Comparison of ENCODE assay signal across 9 mouse cellular contexts in the genomic region with DNA sequence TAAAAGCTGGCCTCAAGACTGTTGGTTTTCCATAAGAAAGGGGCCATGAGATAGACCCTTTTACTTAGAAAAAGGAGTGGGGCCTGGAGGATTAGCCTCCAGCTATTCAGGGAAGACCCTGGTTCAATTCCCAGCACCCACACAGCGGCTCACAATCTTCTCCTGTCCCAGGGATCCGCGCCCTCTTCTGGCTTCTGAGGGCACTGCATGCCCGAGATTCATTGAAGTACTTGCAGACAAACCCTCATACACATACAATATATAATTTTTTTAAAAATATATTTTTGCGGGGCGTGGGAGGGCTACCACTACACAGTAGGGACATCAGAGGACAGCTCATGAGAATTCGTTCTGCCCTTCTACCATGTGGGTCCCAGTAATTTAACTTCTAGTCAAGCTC. TPM values are rescaled to one million over a fixed set of nuclear protein-coding genes. Genes with fewer than 3 reads are reported as not detected.
DNase-seq lines count a peak whose midpoint lies in the region; ATAC-seq and TF ChIP-seq lines count a peak whose summit lies in the region.
"Had no signal": no experiment of that assay in that cellular context is flagged by ENCODE, and none has a peak within 500 bp of the region (broad histone marks: within the 10 kb centered on the region; RNA-seq: fewer than 3 reads in every experiment).

No protein-coding gene starts in this region.

- no peak overlapping the region for H3K27ac ChIP-seq in forebrain, embryonic 14.5 days (ENCODE audit: low read depth, low read length)
- H3K27ac ChIP-seq in forebrain, embryonic 15.5 days (replicated peaks) = no peak overlapping the region
- H3K27ac ChIP-seq in midbrain, postnatal 0 days (ENCODE audit: low read depth, low read length) = no peak overlapping the region
- no peak overlapping the region for H3K27ac ChIP-seq in midbrain, embryonic 13.5 days
- H3K27ac ChIP-seq in embryonic facial prominence, embryonic 11.5 days (replicated peaks; ENCODE audit: low read depth, low read length) = no peak overlapping the region
- H3K27ac ChIP-seq in small intestine, adult 2 months (ENCODE audit: insufficient read depth, low read depth, low read length) = no peak overlapping the region

- no peak overlapping the region for H3K4me3 ChIP-seq in forebrain, embryonic 14.5 days (ENCODE audit: low read depth, low read length)
- no peak overlapping the region for H3K4me3 ChIP-seq in forebrain, embryonic 15.5 days
- no peak overlapping the region for H3K4me3 ChIP-seq in midbrain, postnatal 0 days (ENCODE audit: low read depth, low read length)
- H3K4me3 ChIP-seq in midbrain, embryonic 13.5 days (replicated peaks) = no peak overlapping the region
- no peak overlapping the region for H3K4me3 ChIP-seq in embryonic facial prominence, embryonic 11.5 days (ENCODE audit: low read depth, low read length)
- no peak overlapping the region for H3K4me3 ChIP-seq in small intestine, adult 2 months (ENCODE audit: low read depth, low read length)

- peaks cover 48% of the 10 kb centered on the region for H3K36me3 ChIP-seq in forebrain, embryonic 14.5 days (ENCODE audit: control insufficient read depth, insufficient read depth, low read length)
- H3K36me3 ChIP-seq in forebrain, embryonic 15.5 days = peaks cover 38% of the 10 kb centered on the region
- peaks cover 23% of the 10 kb centered on the region for H3K36me3 ChIP-seq in midbrain, postnatal 0 days (ENCODE audit: insufficient read depth, low read length)
- peaks cover 51% of the 10 kb centered on the region for H3K36me3 ChIP-seq in midbrain, embryonic 13.5 days
- no peaks in the 10 kb centered on the region for H3K36me3 ChIP-seq in embryonic facial prominence, embryonic 11.5 days (replicated peaks; ENCODE audit: control insufficient read depth, insufficient read depth, low read depth, low read length)
- no peaks in the 10 kb centered on the region for H3K36me3 ChIP-seq in small intestine, adult 2 months (ENCODE audit: control insufficient read depth, insufficient read depth, low read length)

- no peak for TF ChIP-seq POLR2A in small intestine, adult 2 months (IDR thresholded peaks at IDR 0.05; ENCODE audit: low read depth, low read length)

- 37% methylated on average over 7 of the region's 7 CpGs for WGBS in forebrain, embryonic 14.5 days
- 45% methylated on average over 7 of the region's 7 CpGs for WGBS in forebrain, embryonic 15.5 days
- WGBS in midbrain, postnatal 0 days = 41% methylated on average over 7 of the region's 7 CpGs
- WGBS in midbrain, embryonic 13.5 days = 37% methylated on average over 7 of the region's 7 CpGs
- 17% methylated on average over 7 of the region's 7 CpGs for WGBS in embryonic facial prominence, embryonic 11.5 days
- WGBS in small intestine, adult 2 months = 37% methylated on average over 7 of the region's 7 CpGs

- H3K9ac ChIP-seq in forebrain, embryonic 14.5 days (ENCODE audit: low read length) = no peak overlapping the region
- H3K9ac ChIP-seq in forebrain, embryonic 15.5 days (replicated peaks) = no peak overlapping the region
- H3K9ac ChIP-seq in midbrain, postnatal 0 days (replicated peaks; ENCODE audit: low read length, poor library complexity, severe bottlenecking) = no peak overlapping the region
- no peak overlapping the region for H3K9ac ChIP-seq in midbrain, embryonic 13.5 days (replicated peaks)
- no peak overlapping the region for H3K9ac ChIP-seq in embryonic facial prominence, embryonic 11.5 days (replicated peaks; ENCODE audit: low read length)

- H3K4me2 ChIP-seq in forebrain, embryonic 14.5 days (ENCODE audit: low read length) = no peak overlapping the region
- H3K4me2 ChIP-seq in forebrain, embryonic 15.5 days (replicated peaks) = no peak overlapping the region
- no peak overlapping the region for H3K4me2 ChIP-seq in midbrain, postnatal 0 days (ENCODE audit: low read depth, low read length, poor library complexity, severe bottlenecking)
- H3K4me2 ChIP-seq in midbrain, embryonic 13.5 days (replicated peaks) = no peak overlapping the region
- no peak overlapping the region for H3K4me2 ChIP-seq in embryonic facial prominence, embryonic 11.5 days (ENCODE audit: low read depth, low read length)

- peak; percentile 29 for DNase-seq in forebrain, embryonic 14.5 days (ENCODE audit: low spot score)
- peak; percentile 48 for DNase-seq in midbrain, postnatal 0 days (ENCODE audit: low spot score)
- peak; percentile 56 for DNase-seq in embryonic facial prominence, embryonic 11.5 days (ENCODE audit: low spot score)
- DNase-seq in urinary bladder, postnatal 14 days (ENCODE audit: low spot score) = no peak

- no peak for ATAC-seq in forebrain, embryonic 14.5 days
- no peak for ATAC-seq in forebrain, embryonic 15.5 days (replicated peaks)
- ATAC-seq in midbrain, postnatal 0 days (ENCODE audit: low FRiP score) = no peak
- ATAC-seq in midbrain, embryonic 13.5 days = no peak
- no peak for ATAC-seq in embryonic facial prominence, embryonic 11.5 days (replicated peaks; ENCODE audit: insufficient number of reproducible peaks, low FRiP score, low TSS enrichment, low read depth)
- ATAC-seq in megakaryocyte, adult 5-6 weeks (ENCODE audit: poor library complexity, severe bottlenecking) = no peak

- no peaks in the 10 kb centered on the region for H3K9me3 ChIP-seq in forebrain, embryonic 14.5 days (replicated peaks; ENCODE audit: control insufficient read depth, low read length)
- H3K9me3 ChIP-seq in forebrain, embryonic 15.5 days = no peaks in the 10 kb centered on the region
- no peaks in the 10 kb centered on the region for H3K9me3 ChIP-seq in midbrain, postnatal 0 days (ENCODE audit: low read length)
- no peaks in the 10 kb centered on the region for H3K9me3 ChIP-seq in midbrain, embryonic 13.5 days
- no peaks in the 10 kb centered on the region for H3K9me3 ChIP-seq in embryonic facial prominence, embryonic 11.5 days (replicated peaks; ENCODE audit: control insufficient read depth, low read length)

- peak; percentile 62 for TF ChIP-seq CTCF in midbrain, postnatal 0 days (IDR thresholded peaks at IDR 0.05)
- peak; percentile 46; the same call in 1 of the 2 replicates for TF ChIP-seq CTCF in small intestine, adult 2 months (IDR thresholded peaks at IDR 0.05; ENCODE audit: extremely low read depth, insufficient read length, insufficient replicate concordance, low read depth, low read length)

- H3K27me3 ChIP-seq in forebrain, embryonic 14.5 days (replicated peaks; ENCODE audit: control insufficient read depth, insufficient read depth, low read length) = no peaks in the 10 kb centered on the region
- no peaks in the 10 kb centered on the region for H3K27me3 ChIP-seq in forebrain, embryonic 15.5 days
- H3K27me3 ChIP-seq in midbrain, postnatal 0 days (ENCODE audit: insufficient read depth, low read length) = no peaks in the 10 kb centered on the region
- H3K27me3 ChIP-seq in midbrain, embryonic 13.5 days = peaks cover 4% of the 10 kb centered on the region; the same call in 1 of the 2 replicates
- H3K27me3 ChIP-seq in embryonic facial prominence, embryonic 11.5 days (ENCODE audit: control insufficient read depth, insufficient read depth, low read length) = peaks cover 23% of the 10 kb centered on the region
- peaks cover 28% of the 10 kb centered on the region for H3K27me3 ChIP-seq in small intestine, adult 2 months (ENCODE audit: control insufficient read depth, insufficient read depth, low read length)

- peaks cover 18% of the 10 kb centered on the region for H3K4me1 ChIP-seq in forebrain, embryonic 14.5 days (ENCODE audit: control insufficient read depth, insufficient read depth, low read length)
- peaks cover 26% of the 10 kb centered on the region for H3K4me1 ChIP-seq in forebrain, embryonic 15.5 days
- H3K4me1 ChIP-seq in midbrain, postnatal 0 days (ENCODE audit: insufficient read depth, low read length) = peaks cover 8% of the 10 kb centered on the region; the same call in 1 of the 2 replicates
- H3K4me1 ChIP-seq in midbrain, embryonic 13.5 days (replicated peaks) = peaks cover 38% of the 10 kb centered on the region
- H3K4me1 ChIP-seq in embryonic facial prominence, embryonic 11.5 days (ENCODE audit: control insufficient read depth, insufficient read depth, low read length) = peaks cover 2% of the 10 kb centered on the region; the same call in 1 of the 2 replicates
- H3K4me1 ChIP-seq in small intestine, adult 2 months (ENCODE audit: control insufficient read depth, insufficient read depth, insufficient read length, low read length) = no peaks in the 10 kb centered on the region; the same call in 1 of the 2 replicates

RNA-seq across cellular contexts. Expression of a gene that starts 5.9 kb away (rescaled TPM):
- 178 and 205 TPM in 2 replicates for polyA plus RNA-seq in forebrain, embryonic 14.5 days (2014; fragmentation: Nextera tagmentation; extraction: Ambion mirVana)
- polyA plus RNA-seq in forebrain, embryonic 15.5 days (2015; fragmentation: Nextera tagmentation; extraction: Ambion mirVana) = 296 and 306 TPM in 2 replicates
- total RNA-seq in midbrain, postnatal 0 days (2014; rRNA removed) = 209 and 214 TPM in 2 replicates
- polyA plus RNA-seq in midbrain, postnatal 0 days (2015; fragmentation: Nextera tagmentation; extraction: Ambion mirVana) = 297 and 314 TPM in 2 replicates
- polyA plus RNA-seq in midbrain, embryonic 13.5 days (2015; fragmentation: Nextera tagmentation; extraction: Ambion mirVana) = 234 and 261 TPM in 2 replicates
- 52.5 and 58.0 TPM in 2 replicates for polyA plus RNA-seq in embryonic facial prominence, embryonic 11.5 days (2014; fragmentation: Nextera tagmentation; extraction: Ambion mirVana)
- 6.4 and 15.7 TPM in 2 replicates for polyA plus RNA-seq in small intestine, adult 2 months (2012; rRNA removed)
- 0.69 TPM in 1 of 2 replicates, not detected in the other for total RNA-seq in megakaryocyte, adult 5-6 weeks (2015)
- total RNA-seq in megakaryocyte, adult 5-6 weeks (2017) = 0.40 TPM in 1 of 2 replicates, not detected in the other

RNA-seq across cellular contexts. Expression of a gene that starts 11.3 kb away (rescaled TPM):
- polyA plus RNA-seq in forebrain, embryonic 14.5 days (2014; fragmentation: Nextera tagmentation; extraction: Ambion mirVana) = 0.20 and 0.45 TPM in 2 replicates
- 1.5 and 1.7 TPM in 2 replicates for polyA plus RNA-seq in forebrain, embryonic 15.5 days (2015; fragmentation: Nextera tagmentation; extraction: Ambion mirVana)
- total RNA-seq in midbrain, postnatal 0 days (2014; rRNA removed) = not detected in 2 replicates
- 0.47 and 0.78 TPM in 2 replicates for polyA plus RNA-seq in midbrain, postnatal 0 days (2015; fragmentation: Nextera tagmentation; extraction: Ambion mirVana)
- 1.2 and 1.9 TPM in 2 replicates for polyA plus RNA-seq in midbrain, embryonic 13.5 days (2015; fragmentation: Nextera tagmentation; extraction: Ambion mirVana)
- 0.25 and 0.32 TPM in 2 replicates for polyA plus RNA-seq in embryonic facial prominence, embryonic 11.5 days (2014; fragmentation: Nextera tagmentation; extraction: Ambion mirVana)
- not detected in 2 replicates for polyA plus RNA-seq in small intestine, adult 2 months (2012; rRNA removed)
- total RNA-seq in megakaryocyte, adult 5-6 weeks (2015) = not detected in 2 replicates
- not detected in 2 replicates for total RNA-seq in megakaryocyte, adult 5-6 weeks (2017)
- total RNA-seq: hematopoietic stem cell, adult 5-6 weeks had no signal

RNA-seq across cellular contexts. Expression of a gene that starts 19.1 kb away (rescaled TPM):
- 26.3 and 29.0 TPM in 2 replicates for polyA plus RNA-seq in forebrain, embryonic 14.5 days (2014; fragmentation: Nextera tagmentation; extraction: Ambion mirVana)
- 70.1 and 76.4 TPM in 2 replicates for polyA plus RNA-seq in forebrain, embryonic 15.5 days (2015; fragmentation: Nextera tagmentation; extraction: Ambion mirVana)
- total RNA-seq in midbrain, postnatal 0 days (2014; rRNA removed) = 342 and 354 TPM in 2 replicates
- polyA plus RNA-seq in midbrain, postnatal 0 days (2015; fragmentation: Nextera tagmentation; extraction: Ambion mirVana) = 82.0 and 88.1 TPM in 2 replicates
- polyA plus RNA-seq in midbrain, embryonic 13.5 days (2015; fragmentation: Nextera tagmentation; extraction: Ambion mirVana) = 52.4 and 67.8 TPM in 2 replicates
- polyA plus RNA-seq in embryonic facial prominence, embryonic 11.5 days (2014; fragmentation: Nextera tagmentation; extraction: Ambion mirVana) = 1.9 and 3.6 TPM in 2 replicates
- 2.9 and 4.7 TPM in 2 replicates for polyA plus RNA-seq in small intestine, adult 2 months (2012; rRNA removed)
- not detected in 2 replicates for total RNA-seq in megakaryocyte, adult 5-6 weeks (2015)
- total RNA-seq in megakaryocyte, adult 5-6 weeks (2017) = not detected in 2 replicates

RNA-seq across cellular contexts. Expression of a gene that starts 29.6 kb away (rescaled TPM):
- 19.5 and 25.1 TPM in 2 replicates for polyA plus RNA-seq in forebrain, embryonic 14.5 days (2014; fragmentation: Nextera tagmentation; extraction: Ambion mirVana)
- polyA plus RNA-seq in forebrain, embryonic 15.5 days (2015; fragmentation: Nextera tagmentation; extraction: Ambion mirVana) = 29.3 and 29.5 TPM in 2 replicates
- 115 and 119 TPM in 2 replicates for total RNA-seq in midbrain, postnatal 0 days (2014; rRNA removed)
- polyA plus RNA-seq in midbrain, postnatal 0 days (2015; fragmentation: Nextera tagmentation; extraction: Ambion mirVana) = 21.8 and 23.9 TPM in 2 replicates
- 20.3 and 25.3 TPM in 2 replicates for polyA plus RNA-seq in midbrain, embryonic 13.5 days (2015; fragmentation: Nextera tagmentation; extraction: Ambion mirVana)
- 8.0 and 8.7 TPM in 2 replicates for polyA plus RNA-seq in embryonic facial prominence, embryonic 11.5 days (2014; fragmentation: Nextera tagmentation; extraction: Ambion mirVana)
- polyA plus RNA-seq in small intestine, adult 2 months (2012; rRNA removed) = 8.5 and 12.3 TPM in 2 replicates
- 2.4 and 2.7 TPM in 2 replicates for total RNA-seq in megakaryocyte, adult 5-6 weeks (2015)
- 2.4 and 2.5 TPM in 2 replicates for total RNA-seq in megakaryocyte, adult 5-6 weeks (2017)

RNA-seq across cellular contexts. Expression of a gene that starts 38.6 kb away (rescaled TPM):
- 1.4 and 2.0 TPM in 2 replicates for polyA plus RNA-seq in forebrain, embryonic 14.5 days (2014; fragmentation: Nextera tagmentation; extraction: Ambion mirVana)
- 1.3 and 1.6 TPM in 2 replicates for polyA plus RNA-seq in forebrain, embryonic 15.5 days (2015; fragmentation: Nextera tagmentation; extraction: Ambion mirVana)
- total RNA-seq in midbrain, postnatal 0 days (2014; rRNA removed) = 1.4 and 3.7 TPM in 2 replicates
- 0.93 and 1.1 TPM in 2 replicates for polyA plus RNA-seq in midbrain, postnatal 0 days (2015; fragmentation: Nextera tagmentation; extraction: Ambion mirVana)
- polyA plus RNA-seq in midbrain, embryonic 13.5 days (2015; fragmentation: Nextera tagmentation; extraction: Ambion mirVana) = 1.0 and 1.2 TPM in 2 replicates
- 1.1 and 2.1 TPM in 2 replicates for polyA plus RNA-seq in embryonic facial prominence, embryonic 11.5 days (2014; fragmentation: Nextera tagmentation; extraction: Ambion mirVana)
- 9.9 and 15.8 TPM in 2 replicates for polyA plus RNA-seq in small intestine, adult 2 months (2012; rRNA removed)
- total RNA-seq in megakaryocyte, adult 5-6 weeks (2015) = 100 and 110 TPM in 2 replicates
- total RNA-seq in megakaryocyte, adult 5-6 weeks (2017) = 96.3 and 124 TPM in 2 replicates
